Mouse (Mus musculus) kidney, adult 10 weeks (tissue): Measurements from ENCODE around the gene Fxyd3. TPM values are rescaled to one million over a fixed set of nuclear protein-coding genes. Genes with fewer than 3 reads are reported as not detected.

ENCODE experiments used
- polyA plus RNA-seq: library from polyadenylated mRNA; stranded (reverse); fragments of 350-450 nt; fragmentation: Illumina TruSeq; extraction: RNeasy Lipid Tissue Mini Kit (QIAGEN cat#74804); gene quantifications from one replicate; pipeline ENCODE4 v1.2.3, GENCODE M21; 2014; ENCODE audit warnings: low read depth, low replicate concordance

Fxyd3 gene
- not detected for polyA plus RNA-seq

DNA sequence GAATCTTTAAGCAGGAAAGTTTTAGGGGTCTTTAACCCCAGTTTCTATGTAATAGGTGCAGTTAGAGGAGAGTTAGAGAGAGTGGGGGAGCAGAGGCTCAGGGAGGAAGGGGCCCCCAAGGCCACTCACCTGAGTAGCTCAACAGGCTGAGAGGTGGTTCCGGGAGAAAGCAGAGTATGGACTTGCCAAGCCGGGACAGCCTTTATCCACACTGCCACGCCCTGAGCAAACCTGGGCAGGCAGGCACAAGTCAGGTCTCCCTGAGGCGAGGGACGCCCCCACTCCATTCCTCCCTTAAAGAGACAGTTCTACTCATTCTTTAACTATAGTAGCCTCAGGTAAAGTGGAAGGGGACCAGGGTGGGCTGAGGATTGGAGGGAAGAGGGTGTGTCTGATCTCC is at the start of gene Fxyd3:
Fxyd3 (minus strand) TSS at position 213 of the 400 bp plus-strand sequence.

DNA sequence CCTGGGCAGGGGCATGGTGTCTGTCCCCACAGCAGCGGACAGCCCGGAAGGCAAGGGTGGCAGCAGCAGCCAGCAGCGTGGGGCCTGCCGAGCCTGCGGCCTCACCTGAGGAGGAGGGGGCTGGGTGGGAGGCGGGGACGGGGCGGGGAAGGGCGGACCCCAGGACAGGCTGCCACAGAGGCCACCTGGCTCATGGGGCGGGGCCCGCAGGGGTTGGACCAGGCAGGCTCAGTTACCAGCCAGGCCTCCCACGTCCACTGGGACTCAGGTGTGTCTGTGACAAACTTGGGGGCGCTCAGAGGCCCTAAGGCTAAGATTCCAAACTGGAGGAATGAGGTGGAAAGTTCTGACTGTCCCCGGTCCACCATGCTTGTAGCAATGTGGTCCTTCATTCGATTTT is 38.7 kb upstream of the Fxyd3 start, which contains the start of gene Hpn:
Hpn (minus strand) TSS at position 109 of the 400 bp plus-strand sequence.

GRCm38 (mm10) chr7:31059108-31059507 is 17.4 kb downstream of the Fxyd3 start, which contains the start of gene Lgi4:
Gene Lgi4, plus strand, starts transcription at chr7:31059342.

DNA sequence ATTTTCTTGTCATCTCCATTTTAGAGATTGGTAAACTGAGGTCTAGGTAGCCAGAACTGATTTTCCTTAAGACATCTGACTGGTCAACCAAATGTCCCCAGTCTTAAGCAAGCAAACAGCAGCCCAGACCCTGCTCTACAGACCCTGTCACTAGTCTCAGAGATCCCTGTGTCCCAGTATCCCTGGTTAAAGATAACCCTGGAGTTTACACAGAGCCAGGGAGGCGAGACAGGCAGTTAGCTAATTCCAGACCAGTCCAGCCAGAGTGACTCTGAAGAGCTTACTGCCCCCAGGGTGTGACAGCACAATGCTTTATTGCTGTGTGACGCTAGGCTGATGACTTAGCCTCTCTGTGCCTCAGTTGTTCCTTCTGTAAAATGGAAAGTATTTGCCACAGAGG is 19.4 kb downstream of the Fxyd3 start, which contains the start of gene Fxyd1:
Fxyd1 (minus strand) TSS at position 129 of the 400 bp plus-strand sequence.

DNA sequence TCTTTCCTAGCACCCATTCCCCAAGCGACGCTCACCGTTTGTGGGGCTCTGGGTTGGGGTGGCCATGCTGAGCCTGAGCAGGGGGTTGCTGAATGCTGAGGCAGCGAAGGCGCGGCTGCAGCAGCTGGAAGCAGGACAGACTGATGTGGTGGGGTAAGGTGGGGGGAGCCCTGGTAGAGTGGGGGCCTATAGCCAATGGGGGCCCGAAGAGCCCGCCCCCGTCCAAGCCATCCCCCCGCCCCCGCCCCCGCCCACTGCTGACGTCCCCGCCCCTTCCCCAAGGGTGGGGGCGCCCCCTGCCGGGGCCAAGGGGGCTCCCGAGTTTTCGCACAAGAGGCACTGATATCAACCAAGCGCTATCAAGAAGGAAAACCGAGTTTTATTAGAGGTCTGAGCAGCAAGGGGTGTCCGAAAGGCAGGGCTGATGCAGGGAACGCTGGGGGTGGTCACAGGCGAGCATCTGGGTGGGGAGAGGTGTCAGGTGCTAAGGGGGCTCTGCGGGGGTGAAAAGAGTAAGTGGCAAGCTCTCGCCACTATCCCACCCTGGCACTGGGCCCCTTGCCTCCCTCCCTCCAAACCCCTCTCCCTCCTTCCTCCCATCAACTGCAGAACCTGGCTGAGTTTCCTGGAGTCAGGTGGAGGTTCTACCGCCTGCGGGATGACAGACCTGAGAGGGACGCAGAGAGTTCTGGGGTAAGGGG is 25.0 kb downstream of the Fxyd3 start, which contains the start of gene Fxyd7:
Fxyd7 (minus strand) TSS at position 147 of the 701 bp plus-strand sequence.

GRCm38 (mm10) chr7:31042431-31042910 is 34.0 kb downstream of the Fxyd3 start, which contains the start of gene Fxyd5:
Gene Fxyd5, minus strand, starts transcription at chr7:31042481.

Other genes with a start within 250 kb of the Fxyd3 start
- gene Ffar3, start 220.5 kb downstream of the Fxyd3 start, polyA plus RNA-seq = not detected
- gene Ffar1, start 215.1 kb downstream of the Fxyd3 start, polyA plus RNA-seq = not detected
- not detected for gene Cd22, start 196.4 kb downstream of the Fxyd3 start, polyA plus RNA-seq
- not detected for gene Mag, start 161.8 kb downstream of the Fxyd3 start, polyA plus RNA-seq
- gene Hamp2, start 152.0 kb downstream of the Fxyd3 start, polyA plus RNA-seq = not detected
- not detected for gene Hamp, start 132.7 kb downstream of the Fxyd3 start, polyA plus RNA-seq
- gene Usf2, start 119.9 kb downstream of the Fxyd3 start, polyA plus RNA-seq = 37.8 TPM
- 1.5 TPM for gene Lsr, start 103.2 kb downstream of the Fxyd3 start, polyA plus RNA-seq
- 3.2 TPM for gene Fam187b, start 102.9 kb downstream of the Fxyd3 start, polyA plus RNA-seq
- gene Fxyd5, start 34.2 kb downstream of the Fxyd3 start, polyA plus RNA-seq = 3.3 TPM
- gene Fxyd7, start 25.2 kb downstream of the Fxyd3 start, polyA plus RNA-seq = not detected
- gene Fxyd1, start 19.5 kb downstream of the Fxyd3 start, polyA plus RNA-seq = not detected
- 0.12 TPM for gene Lgi4, start 17.4 kb downstream of the Fxyd3 start, polyA plus RNA-seq
- gene Hpn, start 38.6 kb upstream of the Fxyd3 start, polyA plus RNA-seq = 7.6 TPM
- gene Scn1b, start 50.3 kb upstream of the Fxyd3 start, polyA plus RNA-seq = 1.9 TPM
- gene Gramd1a, start 79.2 kb upstream of the Fxyd3 start, polyA plus RNA-seq = 3.3 TPM
- not detected for gene Scgb2b2, start 213.8 kb upstream of the Fxyd3 start, polyA plus RNA-seq
- not detected for gene Scgb1b2, start 215.1 kb upstream of the Fxyd3 start, polyA plus RNA-seq